Mouse (Mus musculus): Measurements from ENCODE around the gene Fhit. TPM values are rescaled to one million over a fixed set of nuclear protein-coding genes. Genes with fewer than 3 reads are reported as not detected.

The Fhit gene
- polyA plus RNA-seq, 1 experiment from 2014 or later: 1.9 TPM

- H3K4me1 ChIP-seq (ENCODE audit: control insufficient read depth, low read depth, low read length): no peaks in the 10 kb centered on the region
- 49% methylated on average over 2 of the region's 2 CpGs for WGBS (ENCODE audit: insufficient replicate concordance)
- H3K27ac ChIP-seq (ENCODE audit: low read length): no peak overlapping the region
- H3K9ac ChIP-seq (ENCODE audit: low read depth, low read length): no peak overlapping the region
- no peaks in the 10 kb centered on the region for H3K36me3 ChIP-seq (ENCODE audit: control insufficient read depth, insufficient read depth)
- no peak overlapping the region for H3K4me2 ChIP-seq (ENCODE audit: low read depth, low read length)
- H3K27me3 ChIP-seq (ENCODE audit: control insufficient read depth, insufficient read depth, low read depth, low read length): no peaks in the 10 kb centered on the region
- H3K4me3 ChIP-seq (ENCODE audit: low read depth, low read length): no peak overlapping the region
- no peak for ATAC-seq (ENCODE audit: low read depth)
- no peaks in the 10 kb centered on the region for H3K9me3 ChIP-seq (replicated peaks; ENCODE audit: control insufficient read depth, low read length)
Measured at GRCm38 (mm10) chr14:10630831-10631360, 530.9 kb downstream of the Fhit start.

GRCm38 (mm10) chr14:10593467-10593866, 568.4 kb downstream of the Fhit start:
- no peak overlapping the region for H3K4me3 ChIP-seq (ENCODE audit: low read depth, low read length)
- no peaks in the 10 kb centered on the region for H3K4me1 ChIP-seq (ENCODE audit: control insufficient read depth, low read depth, low read length)
- 21% methylated on average over 5 of the region's 5 CpGs for WGBS (ENCODE audit: insufficient replicate concordance)
- H3K36me3 ChIP-seq (ENCODE audit: control insufficient read depth, insufficient read depth): no peaks in the 10 kb centered on the region
- no peaks in the 10 kb centered on the region for H3K9me3 ChIP-seq (replicated peaks; ENCODE audit: control insufficient read depth, low read length)
- H3K27ac ChIP-seq (ENCODE audit: low read length): no peak overlapping the region
- H3K27me3 ChIP-seq (ENCODE audit: control insufficient read depth, insufficient read depth, low read depth, low read length): no peaks in the 10 kb centered on the region
- H3K9ac ChIP-seq (ENCODE audit: low read depth, low read length): no peak overlapping the region
- H3K4me2 ChIP-seq (ENCODE audit: low read depth, low read length): no peak overlapping the region
- ATAC-seq (ENCODE audit: low read depth): no peak

- Histone ChIP-seq H3K4me1 (ENCODE audit: control insufficient read depth, low read depth, low read length) (no peaks in the 10 kb centered on the region), H3K4me3 (ENCODE audit: low read depth, low read length) (no peak overlapping the region), H3K9ac (ENCODE audit: low read depth, low read length) (no peak overlapping the region), H3K4me2 (ENCODE audit: low read depth, low read length) (no peak overlapping the region), H3K9me3 (replicated peaks; ENCODE audit: control insufficient read depth, low read length) (no peaks in the 10 kb centered on the region), H3K36me3 (ENCODE audit: control insufficient read depth, insufficient read depth) (no peaks in the 10 kb centered on the region), H3K27ac (ENCODE audit: low read length) (no peak overlapping the region), H3K27me3 (ENCODE audit: control insufficient read depth, insufficient read depth, low read depth, low read length) (no peaks in the 10 kb centered on the region)
- WGBS (ENCODE audit: insufficient replicate concordance): 61% methylated on average over 3 of the region's 3 CpGs
- ATAC-seq (ENCODE audit: low read depth): no peak
Measured at GRCm38 (mm10) chr14:10568937-10569552, 592.8 kb downstream of the Fhit start.

GRCm38 (mm10) chr14:10567771-10568170, 594.1 kb downstream of the Fhit start:
- ATAC-seq (ENCODE audit: low read depth): no peak
- no peak overlapping the region for H3K4me2 ChIP-seq (ENCODE audit: low read depth, low read length)
- no peaks in the 10 kb centered on the region for H3K36me3 ChIP-seq (ENCODE audit: control insufficient read depth, insufficient read depth)
- H3K9me3 ChIP-seq (replicated peaks; ENCODE audit: control insufficient read depth, low read length): no peaks in the 10 kb centered on the region
- no peaks in the 10 kb centered on the region for H3K4me1 ChIP-seq (ENCODE audit: control insufficient read depth, low read depth, low read length)
- H3K4me3 ChIP-seq (ENCODE audit: low read depth, low read length): no peak overlapping the region
- no peaks in the 10 kb centered on the region for H3K27me3 ChIP-seq (ENCODE audit: control insufficient read depth, insufficient read depth, low read depth, low read length)
- 44% methylated on average over 2 of the region's 2 CpGs for WGBS (ENCODE audit: insufficient replicate concordance)
- no peak overlapping the region for H3K9ac ChIP-seq (ENCODE audit: low read depth, low read length)
- H3K27ac ChIP-seq (ENCODE audit: low read length): no peak overlapping the region

- Histone ChIP-seq H3K4me1 (ENCODE audit: control insufficient read depth, low read depth, low read length) (no peaks in the 10 kb centered on the region), H3K9ac (ENCODE audit: low read depth, low read length) (no peak overlapping the region), H3K9me3 (replicated peaks; ENCODE audit: control insufficient read depth, low read length) (no peaks in the 10 kb centered on the region), H3K4me3 (ENCODE audit: low read depth, low read length) (no peak overlapping the region), H3K27ac (ENCODE audit: low read length) (no peak overlapping the region), H3K4me2 (ENCODE audit: low read depth, low read length) (no peak overlapping the region), H3K27me3 (ENCODE audit: control insufficient read depth, insufficient read depth, low read depth, low read length) (no peaks in the 10 kb centered on the region), H3K36me3 (ENCODE audit: control insufficient read depth, insufficient read depth) (no peaks in the 10 kb centered on the region)
- no peak for ATAC-seq (ENCODE audit: low read depth)
- WGBS (ENCODE audit: insufficient replicate concordance): 24% methylated on average over 6 of the region's 6 CpGs
Measured at GRCm38 (mm10) chr14:10554755-10555154, 607.1 kb downstream of the Fhit start.

GRCm38 (mm10) chr14:10548632-10549031, 613.2 kb downstream of the Fhit start:
- Histone ChIP-seq H3K27ac (ENCODE audit: low read length) (no peak overlapping the region), H3K36me3 (ENCODE audit: control insufficient read depth, insufficient read depth) (no peaks in the 10 kb centered on the region), H3K27me3 (ENCODE audit: control insufficient read depth, insufficient read depth, low read depth, low read length) (no peaks in the 10 kb centered on the region), H3K4me1 (ENCODE audit: control insufficient read depth, low read depth, low read length) (no peaks in the 10 kb centered on the region), H3K4me2 (ENCODE audit: low read depth, low read length) (no peak overlapping the region), H3K9ac (ENCODE audit: low read depth, low read length) (no peak overlapping the region), H3K4me3 (ENCODE audit: low read depth, low read length) (no peak overlapping the region), H3K9me3 (replicated peaks; ENCODE audit: control insufficient read depth, low read length) (no peaks in the 10 kb centered on the region)
- 57% methylated on average over 2 of the region's 2 CpGs for WGBS (ENCODE audit: insufficient replicate concordance)
- ATAC-seq (ENCODE audit: low read depth): no peak

GRCm38 (mm10) chr14:10545916-10546315, 615.9 kb downstream of the Fhit start:
- Histone ChIP-seq H3K9me3 (replicated peaks; ENCODE audit: control insufficient read depth, low read length) (no peaks in the 10 kb centered on the region), H3K4me2 (ENCODE audit: low read depth, low read length) (no peak overlapping the region), H3K36me3 (ENCODE audit: control insufficient read depth, insufficient read depth) (no peaks in the 10 kb centered on the region), H3K4me1 (ENCODE audit: control insufficient read depth, low read depth, low read length) (no peaks in the 10 kb centered on the region), H3K9ac (ENCODE audit: low read depth, low read length) (no peak overlapping the region), H3K27me3 (ENCODE audit: control insufficient read depth, insufficient read depth, low read depth, low read length) (no peaks in the 10 kb centered on the region), H3K4me3 (ENCODE audit: low read depth, low read length) (no peak overlapping the region), H3K27ac (ENCODE audit: low read length) (no peak overlapping the region)
- WGBS (ENCODE audit: insufficient replicate concordance): 37% methylated on average over 3 of the region's 3 CpGs
- ATAC-seq (ENCODE audit: low read depth): no peak

GRCm38 (mm10) chr14:10534862-10535261, 627.0 kb downstream of the Fhit start:
- Histone ChIP-seq H3K9ac (ENCODE audit: low read depth, low read length) (no peak overlapping the region), H3K27me3 (ENCODE audit: control insufficient read depth, insufficient read depth, low read depth, low read length) (no peaks in the 10 kb centered on the region), H3K36me3 (ENCODE audit: control insufficient read depth, insufficient read depth) (no peaks in the 10 kb centered on the region), H3K27ac (ENCODE audit: low read length) (no peak overlapping the region), H3K4me1 (ENCODE audit: control insufficient read depth, low read depth, low read length) (no peaks in the 10 kb centered on the region), H3K4me2 (ENCODE audit: low read depth, low read length) (no peak overlapping the region), H3K4me3 (ENCODE audit: low read depth, low read length) (no peak overlapping the region), H3K9me3 (replicated peaks; ENCODE audit: control insufficient read depth, low read length) (no peaks in the 10 kb centered on the region)
- 30% methylated on average over 2 of the region's 2 CpGs for WGBS (ENCODE audit: insufficient replicate concordance)
- no peak for ATAC-seq (ENCODE audit: low read depth)

- H3K27me3 ChIP-seq (ENCODE audit: control insufficient read depth, insufficient read depth, low read depth, low read length): no peaks in the 10 kb centered on the region
- no peak for ATAC-seq (ENCODE audit: low read depth)
- no peak overlapping the region for H3K9ac ChIP-seq (ENCODE audit: low read depth, low read length)
- 62% methylated on average over 8 of the region's 8 CpGs for WGBS (ENCODE audit: insufficient replicate concordance)
- no peaks in the 10 kb centered on the region for H3K9me3 ChIP-seq (replicated peaks; ENCODE audit: control insufficient read depth, low read length)
- no peak overlapping the region for H3K4me3 ChIP-seq (ENCODE audit: low read depth, low read length)
- no peak overlapping the region for H3K4me2 ChIP-seq (ENCODE audit: low read depth, low read length)
- H3K27ac ChIP-seq (ENCODE audit: low read length): no peak overlapping the region
- H3K36me3 ChIP-seq (ENCODE audit: control insufficient read depth, insufficient read depth): no peaks in the 10 kb centered on the region
- H3K4me1 ChIP-seq (ENCODE audit: control insufficient read depth, low read depth, low read length): no peaks in the 10 kb centered on the region
Measured at GRCm38 (mm10) chr14:10531748-10532500, 629.9 kb downstream of the Fhit start.
